19 mouse cellular contexts compared by ENCODE assay signal in the genomic region with DNA sequence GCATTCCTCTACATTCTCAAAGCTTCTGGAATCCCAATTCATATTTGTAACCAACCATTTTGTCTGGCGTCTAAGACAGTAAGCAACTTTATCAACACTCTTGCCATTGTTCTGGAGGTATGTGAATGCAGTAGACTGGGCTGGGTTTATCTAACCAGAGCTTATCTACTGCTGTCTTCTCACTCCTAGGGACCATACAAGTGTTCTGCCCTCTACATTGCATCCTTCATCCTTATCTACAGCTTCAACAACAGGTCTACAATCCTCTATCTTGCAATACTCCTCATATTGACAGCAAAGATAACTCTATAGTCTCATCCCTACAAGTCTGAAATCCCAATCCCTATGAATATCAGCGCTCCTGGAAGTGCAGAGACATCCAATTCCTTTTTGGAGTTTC.
"Had no signal": no experiment of that assay in that cellular context is flagged by ENCODE, and none has a peak within 500 bp of the region (broad histone marks: within the 10 kb centered on the region; RNA-seq: fewer than 3 reads in every experiment).

No protein-coding gene starts in this region.

- H3K4me2 ChIP-seq: lung, embryonic 15.5 days; midbrain, embryonic 12.5 days; midbrain, embryonic 15.5 days; neural tube, embryonic 13.5 days; stomach, embryonic 15.5 days had no signal

- H3K36me3 ChIP-seq: lung, embryonic 15.5 days; midbrain, embryonic 12.5 days; midbrain, embryonic 15.5 days; neural tube, embryonic 13.5 days; stomach, embryonic 15.5 days had no signal

- H3K9me3 ChIP-seq: lung, embryonic 15.5 days; midbrain, embryonic 12.5 days; midbrain, embryonic 15.5 days; neural tube, embryonic 13.5 days; stomach, embryonic 15.5 days had no signal

- DNase-seq: kidney, adult 2 months; kidney, postnatal 25 days; layer of hippocampus, adult 9-11 months; lung, adult 18-20 months; lung, postnatal 10 days; lung, postnatal 36 days; retina, postnatal 1 day; right cerebral cortex, postnatal 25 days; spleen, adult 18-20 months; thymus, postnatal 25 days had no signal

- H3K4me3 ChIP-seq: layer of hippocampus, adult 2 months; lung, embryonic 15.5 days; midbrain, embryonic 12.5 days; midbrain, embryonic 15.5 days; myocyte; neural tube, embryonic 13.5 days; stomach, embryonic 15.5 days had no signal

- H3K27ac ChIP-seq: kidney, postnatal 0 days; layer of hippocampus, adult 2 months; lung, embryonic 15.5 days; midbrain, embryonic 12.5 days; midbrain, embryonic 15.5 days; neural tube, embryonic 13.5 days; stomach, embryonic 15.5 days had no signal

- H3K27me3 ChIP-seq: lung, embryonic 15.5 days; midbrain, embryonic 12.5 days; midbrain, embryonic 15.5 days; neural tube, embryonic 13.5 days; stomach, embryonic 15.5 days had no signal

- H3K4me1 ChIP-seq: lung, embryonic 15.5 days; midbrain, embryonic 12.5 days; midbrain, embryonic 15.5 days; neural tube, embryonic 13.5 days; stomach, embryonic 15.5 days had no signal

- ATAC-seq: intestine, postnatal 0 days; midbrain, embryonic 15.5 days had no signal

- H3K9ac ChIP-seq: lung, embryonic 15.5 days; midbrain, embryonic 12.5 days; midbrain, embryonic 15.5 days; neural tube, embryonic 13.5 days; stomach, embryonic 15.5 days had no signal
